Mouse (Mus musculus): ENCODE data around the gene Ccno. TPM values are rescaled to one million over a fixed set of nuclear protein-coding genes. Genes with fewer than 3 reads are reported as not detected.
"Not testable (repeated sequence)": the region's sequence is repeated elsewhere in the genome, so short reads cannot be mapped to it uniquely, and the experiment has no call there.

Gene Ccno
- total RNA-seq, 4 experiments from 2014 or later, result 1.8 to 3.6 (median 3.1) TPM

DNA sequence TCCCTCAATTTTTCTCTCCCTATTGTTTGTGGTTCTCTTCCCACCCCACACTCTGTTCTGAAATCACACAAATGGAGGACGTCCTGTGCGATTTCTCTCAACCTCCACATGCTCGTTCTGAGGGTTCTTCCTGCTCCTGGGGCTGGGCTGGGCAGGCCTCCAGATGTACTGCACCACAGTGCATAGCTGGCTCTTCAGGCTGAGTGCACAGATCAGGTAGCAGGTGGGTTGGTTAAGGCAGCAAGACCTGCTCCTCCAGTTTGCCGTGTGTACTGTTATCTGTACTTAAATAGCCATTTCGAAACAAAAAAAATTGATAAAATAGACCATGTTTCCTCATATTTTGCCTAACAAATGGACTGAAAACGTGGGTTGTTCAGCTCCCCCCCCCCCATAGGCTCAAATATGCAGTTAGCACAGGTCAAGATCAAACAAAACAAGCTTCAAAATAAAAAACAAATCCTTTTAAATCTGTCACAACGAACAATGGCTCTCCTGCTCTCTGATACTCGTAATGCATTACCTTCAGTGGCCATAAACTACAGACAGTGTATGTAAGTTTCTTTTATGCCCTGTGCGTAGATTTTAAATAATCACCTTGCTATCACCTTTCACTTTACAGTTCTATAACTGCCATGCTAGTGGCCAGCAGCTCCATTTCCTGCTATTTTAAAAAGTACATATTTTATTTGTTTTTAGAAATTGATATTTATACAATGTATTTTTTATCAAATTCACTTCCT lies 13.1 kb downstream of the Ccno start:
- DNase-seq (ENCODE audit: low spot score in 2 of 2), result no peak

DNA sequence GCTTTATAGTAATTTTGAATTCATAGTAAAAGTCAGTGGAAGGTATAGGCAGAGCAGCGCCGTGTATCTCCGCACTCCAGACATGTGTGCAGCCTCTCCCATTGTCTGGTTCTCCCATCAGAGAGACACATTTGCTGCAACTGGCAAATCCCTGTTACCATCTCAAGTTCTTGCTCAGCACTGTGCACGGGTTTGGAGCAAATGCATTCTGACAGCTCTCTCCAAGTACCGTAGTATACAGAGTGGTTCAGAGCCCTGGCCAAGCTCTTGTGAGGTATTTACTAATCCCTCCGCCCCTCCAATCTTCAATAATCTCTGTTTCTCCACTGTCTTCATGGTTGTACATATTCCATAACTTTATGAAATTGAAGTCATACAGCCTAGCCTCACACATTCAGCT lies 25.1 kb downstream of the Ccno start:
- DNase-seq (ENCODE audit: low spot score in 2 of 2), result no peak

DNA sequence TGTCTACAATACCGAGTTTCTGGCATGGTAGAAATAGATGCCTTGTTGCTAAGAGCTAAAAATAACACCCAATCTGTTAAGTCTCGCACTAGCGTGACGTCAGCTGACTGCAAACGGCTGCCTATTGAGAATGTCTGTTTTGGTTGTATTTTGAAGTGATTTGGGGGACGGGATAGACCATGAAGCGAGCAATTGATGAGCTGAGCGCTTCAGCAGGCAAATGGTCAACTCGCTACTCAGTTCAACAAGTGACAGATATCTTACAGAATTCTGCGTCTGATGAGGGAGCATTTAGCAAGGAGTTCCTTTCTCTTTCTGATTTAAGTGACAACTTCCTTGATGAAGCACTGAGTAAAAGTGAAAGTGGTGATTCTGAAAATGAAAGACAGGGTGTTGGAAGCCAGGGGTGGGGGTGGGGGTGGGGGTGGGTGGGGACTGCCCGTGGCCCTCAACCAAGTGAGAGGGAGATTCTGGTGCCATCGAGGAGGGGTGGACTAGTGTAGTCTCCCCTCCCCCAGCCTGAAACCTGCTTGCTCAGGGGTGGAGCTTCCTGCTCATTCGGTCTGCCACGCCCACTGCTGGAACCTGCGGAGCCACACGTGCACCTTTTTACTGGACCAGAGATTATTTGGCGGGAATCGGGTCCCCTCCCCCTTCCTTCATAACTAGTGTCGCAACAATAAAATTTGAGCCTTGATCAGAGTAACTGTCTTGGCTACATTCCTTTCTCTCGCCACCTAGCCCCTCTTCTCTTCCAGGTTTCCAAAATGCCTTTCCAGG lies 25.8 kb downstream of the Ccno start:
- not testable (repeated sequence) for DNase-seq (ENCODE audit: low spot score in 2 of 2)

DNA sequence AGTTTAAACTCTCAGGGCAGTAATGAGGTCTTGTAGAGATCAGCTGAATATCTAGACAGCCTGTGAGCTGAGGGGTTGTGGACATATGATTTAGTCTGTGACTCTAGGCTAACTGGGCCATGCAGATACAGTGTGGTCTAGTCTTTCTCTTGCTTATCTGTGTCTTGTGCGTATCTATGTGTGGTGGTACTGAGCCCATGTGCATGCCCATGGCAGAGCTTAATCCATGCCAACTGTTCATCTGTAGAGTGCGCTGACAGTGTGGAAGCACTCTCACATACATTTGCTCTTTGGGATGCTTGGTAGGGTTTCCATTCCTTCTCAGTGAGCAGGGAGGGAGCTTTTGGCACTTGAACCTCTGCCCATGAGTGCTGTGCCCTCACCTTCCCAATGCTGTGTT lies 33.9 kb downstream of the Ccno start:
- DNase-seq (ENCODE audit: low spot score in 2 of 2), result no peak

DNA sequence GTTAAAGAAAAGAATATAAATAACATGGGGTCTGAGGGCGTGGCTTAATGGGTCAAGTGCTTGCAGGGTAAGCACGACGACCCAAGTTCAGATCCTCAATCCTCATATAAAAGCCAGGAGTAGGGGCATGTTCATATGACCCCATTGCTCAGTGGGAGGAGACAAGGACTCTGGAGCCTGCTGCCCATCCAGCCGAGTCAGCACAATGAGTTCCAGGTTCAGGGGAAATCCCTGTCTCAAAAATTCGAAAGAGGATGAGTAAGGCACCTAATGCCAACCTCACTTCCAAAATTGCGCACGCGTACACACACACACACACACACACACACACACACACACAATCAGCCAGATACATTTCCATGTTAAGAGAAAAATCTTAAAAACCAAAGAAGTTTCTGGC lies 34.9 kb downstream of the Ccno start:
- DNase-seq (ENCODE audit: low spot score in 2 of 2), result no peak

GRCm38 (mm10) chr13:113023274-113024143 lies 35.9 kb downstream of the Ccno start:
- DNase-seq (ENCODE audit: low spot score in 2 of 2), result no peak

DNA sequence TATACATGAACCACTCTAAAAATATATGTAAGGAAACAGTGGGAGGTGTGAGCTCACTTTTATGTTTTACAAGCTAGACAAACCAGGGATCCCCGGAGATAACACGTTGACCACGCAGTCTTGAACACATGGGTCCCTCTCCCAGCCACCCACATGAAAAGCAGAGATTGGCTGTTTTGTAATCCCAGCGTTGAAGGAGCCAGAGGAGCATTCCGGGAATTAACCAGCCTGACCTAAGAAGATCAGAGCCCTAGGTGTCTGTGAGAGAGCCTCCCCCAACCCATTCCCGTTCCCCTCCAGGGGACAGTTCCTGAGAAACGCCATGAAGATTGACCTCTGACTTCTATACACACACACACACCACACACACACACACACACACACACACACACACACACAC lies 43.7 kb downstream of the Ccno start:
- no peak for DNase-seq (ENCODE audit: low spot score in 2 of 2)

DNA sequence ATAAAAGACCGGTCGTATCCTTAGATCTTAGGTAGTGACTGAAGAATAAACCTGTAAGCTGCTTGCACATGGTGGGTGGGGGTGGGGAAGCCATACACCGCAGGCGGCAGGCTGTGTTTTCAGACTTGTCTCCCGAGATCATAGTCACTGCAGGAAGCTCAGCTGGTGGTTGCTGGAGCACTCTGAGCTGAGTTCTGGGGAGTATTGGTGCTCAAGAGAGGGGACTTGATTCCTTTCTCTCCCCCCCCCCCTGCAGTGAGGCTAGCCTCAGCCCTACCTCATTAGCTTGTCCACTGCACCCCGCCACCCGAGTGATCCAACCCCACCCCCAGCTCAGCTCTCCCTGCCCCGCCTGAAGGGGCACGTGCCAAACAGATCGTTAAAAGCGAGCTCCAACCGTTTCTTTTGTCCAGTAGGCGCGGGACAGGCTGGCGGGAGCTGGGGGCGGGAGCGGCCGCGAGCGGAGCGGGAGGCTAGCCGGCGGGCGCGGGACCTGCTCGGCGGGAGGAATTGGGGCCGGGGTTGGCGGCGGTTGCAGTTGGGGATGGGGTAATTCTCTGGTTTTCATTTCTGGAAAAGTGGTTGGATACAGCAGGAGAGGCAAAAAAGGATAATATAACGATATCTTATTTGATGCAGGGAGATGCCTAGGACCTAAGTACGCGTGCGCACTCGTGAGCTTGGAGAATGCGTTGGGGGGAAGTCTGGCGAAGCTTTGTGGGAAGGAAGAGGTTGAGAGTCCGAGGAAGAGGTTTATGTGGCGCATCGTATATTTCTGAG lies 44.4 kb downstream of the Ccno start:
- peak in 1 of 2 experiments; percentile 26 for DNase-seq (ENCODE audit: low spot score in 2 of 2)

DNA sequence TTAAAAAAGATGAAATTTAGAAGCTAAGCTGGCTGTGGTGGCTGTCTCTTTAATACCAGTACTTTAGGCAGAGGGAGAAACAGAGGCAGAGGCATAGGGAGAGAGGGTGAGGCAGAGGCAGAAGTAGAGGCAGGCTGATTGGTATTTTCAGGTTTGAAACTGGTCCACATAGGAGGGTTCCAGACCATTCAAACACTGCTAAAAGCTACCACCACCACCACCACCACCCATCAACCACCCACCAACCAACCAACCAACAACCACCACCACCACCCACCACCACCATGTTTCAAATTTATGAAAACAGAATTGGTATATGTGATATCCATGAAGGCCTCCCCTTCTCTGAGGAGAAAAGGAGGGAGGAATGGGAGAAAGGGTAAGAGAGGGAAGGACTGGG lies 45.2 kb downstream of the Ccno start:
- DNase-seq (ENCODE audit: low spot score in 2 of 2), result no peak

- no peak for DNase-seq (ENCODE audit: low spot score in 2 of 2)
These were observed 46.8 kb downstream of the Ccno start for GRCm38 (mm10) chr13:113034271-113034886.

DNA sequence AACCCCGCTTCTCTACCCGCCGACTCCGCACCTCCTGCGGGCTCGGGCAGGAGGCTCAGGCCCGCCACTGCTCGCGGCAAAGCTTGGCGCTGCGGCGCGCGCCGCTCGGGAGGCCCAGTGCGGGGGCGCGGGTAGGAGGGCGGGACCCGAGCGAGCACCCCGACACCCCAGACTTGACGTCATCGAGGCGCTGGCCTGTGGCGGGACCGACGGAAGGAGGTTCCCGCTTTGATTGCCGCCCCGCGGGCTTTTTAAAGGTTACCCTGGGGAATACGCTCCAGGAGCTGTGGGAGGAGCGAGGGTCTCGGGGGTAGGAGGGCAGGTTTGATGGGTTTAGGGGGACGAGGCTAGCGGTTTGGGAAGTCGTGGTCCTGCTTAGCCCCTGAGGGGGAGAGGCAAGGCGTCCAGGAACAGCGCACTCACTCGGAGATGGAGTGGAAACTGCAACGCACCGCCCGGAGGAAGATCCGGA lies 47.4 kb downstream of the Ccno start, which contains the start of gene Cdc20b:
TSS of gene Cdc20b (plus strand) at position 162 of the 472 bp plus-strand sequence.
- DNase-seq (ENCODE audit: low spot score in 2 of 2), result peak in 1 of 2 experiments; percentile 19

DNA sequence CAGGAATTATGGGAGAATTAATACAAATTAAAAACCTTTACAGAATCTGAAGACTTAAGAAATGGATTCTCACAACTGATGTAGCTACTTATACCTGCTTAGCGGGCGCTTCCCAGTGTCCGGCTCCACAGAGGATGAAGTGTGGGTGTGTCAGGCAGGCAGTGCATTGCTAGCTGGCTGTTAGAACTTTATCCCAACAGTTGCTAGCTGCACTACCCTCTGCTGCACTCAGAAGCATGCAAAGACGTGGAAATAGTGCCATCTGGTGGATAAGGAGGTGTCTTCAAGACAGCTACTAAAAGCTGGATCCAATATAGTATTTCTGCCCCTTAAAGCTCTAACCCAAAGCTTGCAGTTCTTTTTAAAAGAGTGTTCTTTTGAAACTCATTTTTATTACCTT lies 48.2 kb downstream of the Ccno start:
- DNase-seq (ENCODE audit: low spot score in 2 of 2), result peak; percentile 26 to 41

Small RNA genes within 50 kb of the gene (microRNA-seq; reads per million reads assigned to microRNA genes)
- gene Mir449a (32.6 to 45.6 reads per million in 2 experiments), gene Mir449b (0 reads per million in 2 experiments), gene Mir449c (0.42 to 0.66 reads per million in 2 experiments)

Other genes starting within 250 kb of the Ccno start
- gene Plpp1, start 187.0 kb upstream of the Ccno start, total RNA-seq (2022), result 10 to 100 TPM; 28.5 to 32.2 (median 29.3) TPM
- 10 to 100 TPM; 39.1 to 45.2 (median 43.3) TPM for gene Mtrex, start 60.4 kb upstream of the Ccno start, total RNA-seq (2022)
- gene Dhx29, start 60.3 kb upstream of the Ccno start, total RNA-seq (2022), result 10 to 100 TPM; 18.0 to 23.3 (median 22.7) TPM
- gene Mcidas, start 6.0 kb downstream of the Ccno start, total RNA-seq (2022), result 1 to 10 TPM in 1 of 4 experiments, under 1 TPM in 3; 0.74 to 1.3 (median 0.86) TPM
- gene Cdc20b, start 47.3 kb downstream of the Ccno start, total RNA-seq (2022), result not detected
- 1 to 10 TPM; 4.3 to 8.4 (median 6.3) TPM for gene Gpx8, start 58.6 kb downstream of the Ccno start, total RNA-seq (2022)
- gene Gzma, start 113.2 kb downstream of the Ccno start, total RNA-seq (2022), result not detected
- under 1 TPM in 2 of 4 experiments, not detected in 2; 0.17 to 0.53 TPM for gene Esm1, start 221.9 kb downstream of the Ccno start, total RNA-seq (2022)
- gene Gzmk, start 238.1 kb downstream of the Ccno start, total RNA-seq (2022), result under 1 TPM in 1 of 4 experiments, not detected in 3; 0.25 TPM